Mouse (Mus musculus): ENCODE measurements at regions not wholly inside any gene's neighbourhood (a gene's known extent, or its start where the extent isn't known, plus 50 kb on each side); places are given as distances from the start of the nearest gene placed in this dataset.

GRCm38 (mm10) chr16:77315354-77315753 lies 286.5 kb downstream of the Gm11146 start:
- DNase-seq (ENCODE audit: low spot score): no peak

- DNase-seq (ENCODE audit: low spot score): no peak
Measured at GRCm38 (mm10) chr16:77313195-77313594, 288.7 kb downstream of the Gm11146 start.

GRCm38 (mm10) chr16:77301270-77302171 lies 288.0 kb downstream of the Usp25 start:
- DNase-seq (ENCODE audit: low spot score): no peak

- no peak for DNase-seq (ENCODE audit: low spot score)
Measured at GRCm38 (mm10) chr16:77300572-77301213, 287.2 kb downstream of the Usp25 start.

GRCm38 (mm10) chr16:77295574-77296355 lies 282.3 kb downstream of the Usp25 start:
- no peak for DNase-seq (ENCODE audit: low spot score)

GRCm38 (mm10) chr16:77292317-77292771 lies 278.8 kb downstream of the Usp25 start:
- no peak for DNase-seq (ENCODE audit: low spot score)

GRCm38 (mm10) chr16:77291723-77292316 lies 278.3 kb downstream of the Usp25 start:
- no peak for DNase-seq (ENCODE audit: low spot score)

- DNase-seq (ENCODE audit: low spot score): no peak
Measured at GRCm38 (mm10) chr16:77284205-77284604, 270.7 kb downstream of the Usp25 start.

- DNase-seq (ENCODE audit: low spot score): no peak
Measured at GRCm38 (mm10) chr16:77279916-77280315, 266.4 kb downstream of the Usp25 start.

GRCm38 (mm10) chr16:77279495-77279894 lies 266.0 kb downstream of the Usp25 start:
- no peak for DNase-seq (ENCODE audit: low spot score)

- DNase-seq (ENCODE audit: low spot score): no peak
Measured at GRCm38 (mm10) chr16:77273306-77273705, 259.8 kb downstream of the Usp25 start.

- DNase-seq (ENCODE audit: low spot score): no peak
Measured at GRCm38 (mm10) chr16:77268926-77269325, 255.4 kb downstream of the Usp25 start.

GRCm38 (mm10) chr16:77267679-77268078 lies 254.2 kb downstream of the Usp25 start:
- DNase-seq (ENCODE audit: low spot score): no peak

GRCm38 (mm10) chr16:77252349-77252748 lies 238.8 kb downstream of the Usp25 start:
- no peak for DNase-seq (ENCODE audit: low spot score)

- no peak for DNase-seq (ENCODE audit: low spot score)
Measured at GRCm38 (mm10) chr16:77251422-77251821, 237.9 kb downstream of the Usp25 start.

- no peak for DNase-seq (ENCODE audit: low spot score)
Measured at GRCm38 (mm10) chr16:77240876-77241275, 227.4 kb downstream of the Usp25 start.

- no peak for DNase-seq (ENCODE audit: low spot score)
Measured at GRCm38 (mm10) chr16:77239176-77239790, 225.8 kb downstream of the Usp25 start.

GRCm38 (mm10) chr16:77238358-77239175 lies 225.1 kb downstream of the Usp25 start:
- DNase-seq (ENCODE audit: low spot score): no peak

- no peak for DNase-seq (ENCODE audit: low spot score)
Measured at GRCm38 (mm10) chr16:77237631-77238357, 224.3 kb downstream of the Usp25 start.

- no peak for DNase-seq (ENCODE audit: low spot score)
Measured at GRCm38 (mm10) chr16:77237272-77237603, 223.7 kb downstream of the Usp25 start.

Data from left cerebral cortex, adult 11 months (tissue).